Mouse (Mus musculus) heart, embryonic 11.5 days (tissue): Measurements from ENCODE around the gene Heph. TPM values are rescaled to one million over a fixed set of nuclear protein-coding genes. Genes with fewer than 3 reads are reported as not detected.

Experiments
- polyA plus RNA-seq: library from polyadenylated mRNA; unstranded; fragments of >200 nt; fragmentation: Nextera tagmentation; extraction: Ambion mirVana; gene quantifications from 2 replicates; pipeline ENCODE4 v1.2.1, GENCODE M21; 2014

Heph gene
- polyA plus RNA-seq, 1 experiment from 2014 or later, result 14.2 TPM

Other genes starting within 250 kb of the Heph start
- gene Vsig4, start 161.9 kb upstream of the Heph start, polyA plus RNA-seq, result not detected in 2 replicates
- 0.53 TPM in 1 of 2 replicates, not detected in the other for gene Hsf3, start 935 bp downstream of the Heph start, polyA plus RNA-seq